Mouse (Mus musculus) megakaryocyte progenitor cell, adult 5-6 weeks (primary cell): ENCODE measurements around the gene Col1a1. TPM values are rescaled to one million over a fixed set of nuclear protein-coding genes. Genes with fewer than 3 reads are reported as not detected.
A peak's percentile ranks its signal among the peaks of the same experiment; 100 is the strongest.

Source experiments
- ATAC-seq: replicated peaks from 2 replicates; pipeline ENCODE4 v1.8.0; 2016; ENCODE audit warnings: mild to moderate bottlenecking, moderate TSS enrichment, inconsistent platforms; ENCODE audit not compliant: poor library complexity
- total RNA-seq, 2 experiments: library from RNA; stranded (forward) in 1 of 2; stranded (reverse) in 1 of 2; fragments of 157-497, 149-512 nt in 1 of 2; fragments of 200-1000 nt in 1 of 2; gene quantifications; 2 replicates each; pipeline versions ENCODE4 v1.2.3 to v1.2.4; 2015 to 2017

The Col1a1 gene
- total RNA-seq, 2 experiments from 2014 or later = not detected

- ATAC-seq = peak; percentile 24
Measured at GRCm38 (mm10) chr11:94992754-94993606, 57.0 kb downstream of the Col1a1 start.

GRCm38 (mm10) chr11:94994208-94994814 lies 58.3 kb downstream of the Col1a1 start:
- no peak for ATAC-seq

GRCm38 (mm10) chr11:94994947-94995772 lies 59.1 kb downstream of the Col1a1 start:
- no peak for ATAC-seq

- no peak for ATAC-seq
Measured at GRCm38 (mm10) chr11:94996101-94996500, 60.1 kb downstream of the Col1a1 start.

- no peak for ATAC-seq
Measured at GRCm38 (mm10) chr11:94996984-94997383, 61.0 kb downstream of the Col1a1 start.

GRCm38 (mm10) chr11:94997596-94997995 lies 61.6 kb downstream of the Col1a1 start:
- ATAC-seq = peak; percentile 71

GRCm38 (mm10) chr11:94998041-94998531 lies 62.1 kb downstream of the Col1a1 start:
- ATAC-seq = no peak

GRCm38 (mm10) chr11:95000128-95000527 lies 64.1 kb downstream of the Col1a1 start:
- no peak for ATAC-seq

GRCm38 (mm10) chr11:95000548-95000947 lies 64.5 kb downstream of the Col1a1 start:
- peak; percentile 25 for ATAC-seq

GRCm38 (mm10) chr11:95001058-95001457 lies 65.0 kb downstream of the Col1a1 start:
- ATAC-seq = peak; percentile 55

- ATAC-seq = no peak
Measured at GRCm38 (mm10) chr11:95001584-95002347, 65.7 kb downstream of the Col1a1 start.

Other genes with a start within 250 kb of the Col1a1 start
- not detected in 2 replicates for gene Gm11541, start 231.7 kb upstream of the Col1a1 start, total RNA-seq (2015)
- not detected in 2 replicates for gene Gm11541, start 231.7 kb upstream of the Col1a1 start, total RNA-seq (2017)
- not detected in 2 replicates for gene Cdc34b, start 194.4 kb upstream of the Col1a1 start, total RNA-seq (2015)
- gene Cdc34b, start 194.4 kb upstream of the Col1a1 start, total RNA-seq (2017) = not detected in 2 replicates
- not detected in 2 replicates for gene Tmem92, start 153.5 kb upstream of the Col1a1 start, total RNA-seq (2015)
- not detected in 2 replicates for gene Tmem92, start 153.5 kb upstream of the Col1a1 start, total RNA-seq (2017)
- gene Hils1, start 31.4 kb downstream of the Col1a1 start, total RNA-seq (2015) = not detected in 2 replicates
- not detected in 2 replicates for gene Hils1, start 31.4 kb downstream of the Col1a1 start, total RNA-seq (2017)
- gene Sgca, start 40.1 kb downstream of the Col1a1 start, total RNA-seq (2015) = not detected in 2 replicates
- gene Sgca, start 40.1 kb downstream of the Col1a1 start, total RNA-seq (2017) = not detected in 2 replicates
- gene Ppp1r9b, start 54.8 kb downstream of the Col1a1 start, total RNA-seq (2015) = 43.9 and 46.6 TPM in 2 replicates
- gene Ppp1r9b, start 54.8 kb downstream of the Col1a1 start, total RNA-seq (2017) = 81.9 and 107 TPM in 2 replicates
- gene Samd14, start 73.7 kb downstream of the Col1a1 start, total RNA-seq (2015) = 2.3 and 6.1 TPM in 2 replicates
- 0.92 and 2.6 TPM in 2 replicates for gene Samd14, start 73.7 kb downstream of the Col1a1 start, total RNA-seq (2017)
- 4.2 and 4.8 TPM in 2 replicates for gene Pdk2, start 105.1 kb downstream of the Col1a1 start, total RNA-seq (2015)
- 0.71 and 1.4 TPM in 2 replicates for gene Pdk2, start 105.1 kb downstream of the Col1a1 start, total RNA-seq (2017)
- gene Itga3, start 140.6 kb downstream of the Col1a1 start, total RNA-seq (2015) = 1.1 TPM in 1 of 2 replicates, not detected in the other
- 0.03 TPM in 1 of 2 replicates, not detected in the other for gene Itga3, start 140.6 kb downstream of the Col1a1 start, total RNA-seq (2017)
- gene Dlx3, start 183.9 kb downstream of the Col1a1 start, total RNA-seq (2015) = not detected in 2 replicates
- gene Dlx3, start 183.9 kb downstream of the Col1a1 start, total RNA-seq (2017) = not detected in 2 replicates
- gene Dlx4, start 210.0 kb downstream of the Col1a1 start, total RNA-seq (2015) = not detected in 2 replicates
- not detected in 2 replicates for gene Dlx4, start 210.0 kb downstream of the Col1a1 start, total RNA-seq (2017)